Mouse (Mus musculus): Measurements from ENCODE around the gene Prdm11. TPM values are rescaled to one million over a fixed set of nuclear protein-coding genes. Genes with fewer than 3 reads are reported as not detected.

The Prdm11 gene
- polyA plus RNA-seq, 1 experiment from 2014 or later = 1.8 TPM

DNA sequence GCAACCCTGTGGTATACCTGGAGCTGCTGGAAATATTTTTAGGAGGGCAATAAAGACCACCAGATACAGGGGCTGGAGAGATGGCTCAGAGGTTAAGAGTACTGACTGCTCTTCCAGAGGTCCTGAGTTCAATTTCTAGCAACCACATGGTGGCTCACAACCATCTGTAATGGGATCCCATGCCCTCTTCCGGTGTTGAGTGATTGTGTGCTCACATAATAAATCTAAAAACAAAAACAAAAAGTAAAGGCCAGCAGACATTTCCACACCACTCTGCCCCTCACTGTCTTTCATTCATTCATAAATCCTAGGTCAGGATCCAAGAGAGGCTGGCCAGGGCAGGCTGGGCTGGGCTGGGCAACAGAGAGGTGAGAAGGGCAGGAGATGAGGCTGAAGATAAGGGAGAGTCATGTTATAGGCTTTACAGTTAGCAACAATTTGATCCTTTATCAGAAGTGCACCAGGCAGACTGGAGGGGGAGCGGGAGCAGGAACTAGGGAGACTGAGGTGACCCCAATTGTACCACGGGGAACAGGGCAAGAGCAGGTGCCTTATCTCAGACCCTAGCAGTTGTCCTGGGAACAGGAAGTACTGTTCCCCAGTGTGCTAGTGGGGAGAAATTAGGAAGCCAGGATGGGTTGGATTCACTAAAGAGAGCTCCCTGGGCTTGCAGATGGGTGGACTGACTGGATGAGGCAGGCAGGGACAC is 2.4 kb downstream of the Prdm11 start:
- Histone ChIP-seq H3K27me3 (peaks cover 5% of the 10 kb centered on the region), H3K27ac (no peak overlapping the region), H3K4me3 (replicated peaks) (no peak overlapping the region), H3K4me1 (replicated peaks) (peaks cover 46% of the 10 kb centered on the region), H3K9me3 (no peaks in the 10 kb centered on the region), H3K4me2 (replicated peaks) (no peak overlapping the region), H3K9ac (replicated peaks) (no peak overlapping the region), H3K36me3 (no peaks in the 10 kb centered on the region)
- 94% methylated on average over 3 of the region's 3 CpGs for WGBS
- no peak for ATAC-seq

DNA sequence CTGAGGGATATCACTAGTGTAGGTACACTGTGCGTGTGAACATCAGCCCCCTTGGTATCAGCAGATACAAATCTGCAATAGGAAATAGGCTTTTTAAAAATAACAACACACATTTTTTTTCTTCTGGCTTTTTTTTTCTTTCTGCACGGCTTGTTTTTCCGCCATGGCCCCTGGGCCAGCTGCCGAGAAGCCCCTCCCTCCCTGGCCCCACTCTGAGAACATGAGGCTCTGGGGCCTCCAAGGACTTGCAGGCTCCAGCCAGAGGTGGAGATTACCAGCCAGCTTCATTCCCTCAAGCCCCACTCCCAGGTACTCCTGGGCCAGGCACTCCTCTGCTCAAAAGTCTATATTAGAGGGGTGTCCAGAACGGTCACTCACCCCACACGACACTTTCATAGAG is 4.5 kb downstream of the Prdm11 start:
- H3K4me2 ChIP-seq (replicated peaks) = no peak overlapping the region
- H3K27me3 ChIP-seq = no peaks in the 10 kb centered on the region
- no peak overlapping the region for H3K27ac ChIP-seq
- no peaks in the 10 kb centered on the region for H3K36me3 ChIP-seq
- H3K4me1 ChIP-seq (replicated peaks) = peaks cover 39% of the 10 kb centered on the region
- no peaks in the 10 kb centered on the region for H3K9me3 ChIP-seq
- 51% methylated on average over 6 of the region's 6 CpGs for WGBS
- H3K4me3 ChIP-seq (replicated peaks) = no peak overlapping the region
- ATAC-seq = no peak
- H3K9ac ChIP-seq (replicated peaks) = no peak overlapping the region; the same call in 1 of the 2 replicates

DNA sequence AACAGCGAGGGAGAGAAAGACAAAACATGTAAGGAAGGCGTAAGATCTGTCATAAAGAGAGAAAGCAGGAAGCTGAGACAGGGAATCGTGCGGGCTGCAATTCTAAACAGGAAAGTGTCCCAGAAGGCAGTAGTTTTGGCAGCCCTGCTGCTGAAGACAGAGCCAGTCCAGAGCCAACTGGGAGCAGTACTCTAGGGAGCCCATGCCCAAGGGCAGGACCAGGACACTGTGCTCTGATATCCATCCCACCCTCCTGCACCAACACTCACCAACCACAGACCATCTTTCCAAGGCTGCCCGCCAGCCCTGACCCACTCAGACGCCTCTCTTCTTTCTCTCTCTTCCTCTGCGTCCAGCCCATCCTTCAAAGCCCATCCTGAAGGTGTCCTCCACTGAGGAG is 5.1 kb downstream of the Prdm11 start:
- H3K9me3 ChIP-seq = no peaks in the 10 kb centered on the region
- H3K36me3 ChIP-seq = no peaks in the 10 kb centered on the region
- H3K4me3 ChIP-seq (replicated peaks) = no peak overlapping the region
- no peak for ATAC-seq
- 77% methylated on average over 7 of the region's 7 CpGs for WGBS
- no peak overlapping the region for H3K27ac ChIP-seq
- peaks cover 42% of the 10 kb centered on the region for H3K4me1 ChIP-seq (replicated peaks)
- H3K4me2 ChIP-seq (replicated peaks) = no peak overlapping the region
- H3K27me3 ChIP-seq = no peaks in the 10 kb centered on the region
- H3K9ac ChIP-seq (replicated peaks) = no peak overlapping the region; the same call in 1 of the 2 replicates

DNA sequence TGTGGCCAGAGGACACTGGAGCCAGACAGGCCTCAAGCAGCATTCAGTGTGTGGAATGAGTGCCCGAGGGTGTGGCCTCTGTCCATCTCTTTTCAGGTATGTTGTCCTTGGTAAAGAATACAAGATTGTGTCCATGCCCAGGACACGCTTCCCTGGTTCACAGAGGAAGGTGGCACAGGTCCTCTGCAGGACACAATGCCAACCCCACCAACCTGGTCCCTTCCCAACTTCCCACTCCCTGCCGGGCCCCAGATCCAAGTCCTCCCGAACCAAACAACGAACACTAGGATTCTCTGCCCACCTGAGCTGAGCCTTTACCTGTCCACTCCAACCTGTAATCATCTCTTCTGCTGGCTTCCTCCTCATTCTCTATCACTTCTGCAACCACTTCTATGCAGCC is 6.3 kb downstream of the Prdm11 start:
- ATAC-seq = no peak
- Histone ChIP-seq H3K4me1 (replicated peaks) (peaks cover 47% of the 10 kb centered on the region), H3K4me2 (replicated peaks) (no peak overlapping the region), H3K27ac (no peak overlapping the region), H3K27me3 (no peaks in the 10 kb centered on the region), H3K9me3 (no peaks in the 10 kb centered on the region), H3K36me3 (no peaks in the 10 kb centered on the region), H3K4me3 (replicated peaks) (no peak overlapping the region), H3K9ac (replicated peaks) (no peak overlapping the region)
- 97% methylated on average over 5 of the region's 5 CpGs for WGBS

DNA sequence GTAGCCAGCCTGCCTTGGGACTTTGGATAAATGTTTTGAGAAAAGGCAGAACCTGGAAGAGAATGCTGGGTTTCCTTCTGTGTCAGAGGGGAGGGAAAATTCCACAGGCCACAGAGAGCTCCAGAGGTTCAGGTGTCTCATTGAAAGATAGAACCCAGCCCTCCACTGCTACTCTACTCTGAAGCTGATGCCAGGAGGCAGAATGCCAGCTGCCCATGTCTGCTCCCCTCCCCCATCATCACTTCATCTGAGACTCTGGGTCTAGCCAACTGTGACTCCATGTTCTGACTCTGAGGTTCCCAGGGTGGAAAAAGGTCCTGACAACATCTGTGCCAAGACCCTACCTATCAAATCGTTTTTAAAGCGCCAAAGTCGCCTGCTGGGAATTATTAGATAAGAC is 6.9 kb downstream of the Prdm11 start:
- no peak for ATAC-seq
- no peak overlapping the region for H3K27ac ChIP-seq
- H3K9ac ChIP-seq (replicated peaks) = no peak overlapping the region
- no peaks in the 10 kb centered on the region for H3K9me3 ChIP-seq
- no peak overlapping the region for H3K4me2 ChIP-seq (replicated peaks)
- 88% methylated on average over 3 of the region's 3 CpGs for WGBS
- no peaks in the 10 kb centered on the region for H3K27me3 ChIP-seq
- no peak overlapping the region for H3K4me3 ChIP-seq (replicated peaks)
- peaks cover 40% of the 10 kb centered on the region for H3K4me1 ChIP-seq (replicated peaks)
- H3K36me3 ChIP-seq = no peaks in the 10 kb centered on the region

DNA sequence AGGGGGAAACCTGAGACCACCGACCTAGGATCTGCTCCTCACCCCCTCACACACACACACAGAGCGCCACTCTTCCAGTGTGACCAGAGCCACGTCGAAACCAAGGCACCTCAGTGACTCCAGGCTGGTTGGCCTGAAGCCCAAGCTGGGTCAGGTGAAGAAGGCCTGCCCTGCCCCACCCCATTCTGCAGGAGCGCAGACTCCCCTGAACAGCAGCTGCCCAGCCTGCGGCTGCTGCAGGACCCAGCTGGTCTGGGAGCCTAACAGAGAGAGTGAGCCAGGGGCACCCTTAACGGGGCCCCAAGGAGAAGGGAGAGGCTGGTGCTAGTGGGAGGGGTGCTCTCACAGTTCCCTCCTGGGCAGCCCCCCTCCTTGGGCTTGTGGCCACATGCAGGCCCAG is 10.3 kb downstream of the Prdm11 start:
- no peak overlapping the region for H3K4me3 ChIP-seq (replicated peaks)
- H3K9ac ChIP-seq (replicated peaks) = 0 out of 2 replicates have a peak overlapping the region, but pooled peaks have one; percentile 10

DNA sequence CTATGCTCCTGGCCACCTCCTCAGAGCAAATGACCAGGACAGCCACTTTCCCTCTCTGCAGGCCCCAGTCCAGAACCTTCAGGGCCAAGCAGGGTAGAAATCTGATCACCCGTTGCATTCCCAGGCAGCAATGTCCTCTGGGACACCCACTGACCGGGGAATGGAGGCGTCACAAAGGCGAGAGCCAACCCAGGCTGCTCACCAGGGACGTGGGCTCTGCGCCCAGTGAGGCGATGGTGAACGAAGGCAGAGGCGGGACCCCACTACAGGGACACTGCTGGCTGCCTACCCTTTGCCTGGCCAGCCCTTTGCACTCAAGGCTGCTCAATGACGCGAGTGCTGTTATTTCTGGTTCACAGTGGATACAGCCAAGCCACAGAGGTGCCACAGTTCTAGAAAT is 13.3 kb downstream of the Prdm11 start:
- H3K36me3 ChIP-seq = no peaks in the 10 kb centered on the region
- no peak overlapping the region for H3K27ac ChIP-seq
- WGBS = 82% methylated on average over 11 of the region's 11 CpGs
- no peak overlapping the region for H3K9ac ChIP-seq (replicated peaks)
- H3K4me1 ChIP-seq (replicated peaks) = peaks cover 52% of the 10 kb centered on the region
- no peak for ATAC-seq
- H3K4me3 ChIP-seq (replicated peaks) = no peak overlapping the region
- no peaks in the 10 kb centered on the region for H3K27me3 ChIP-seq
- no peaks in the 10 kb centered on the region for H3K9me3 ChIP-seq
- no peak overlapping the region for H3K4me2 ChIP-seq (replicated peaks)

More for the DNA sequence above, 10.3 kb downstream of the Prdm11 start:
- H3K27ac ChIP-seq = no peak overlapping the region
- WGBS = 21% methylated on average over 7 of the region's 7 CpGs
- no peak overlapping the region for H3K4me2 ChIP-seq (replicated peaks)
- no peaks in the 10 kb centered on the region for H3K27me3 ChIP-seq
- H3K9me3 ChIP-seq = no peaks in the 10 kb centered on the region
- H3K4me1 ChIP-seq (replicated peaks) = peaks cover 35% of the 10 kb centered on the region
- no peaks in the 10 kb centered on the region for H3K36me3 ChIP-seq
- peak; percentile 64 for ATAC-seq

DNA sequence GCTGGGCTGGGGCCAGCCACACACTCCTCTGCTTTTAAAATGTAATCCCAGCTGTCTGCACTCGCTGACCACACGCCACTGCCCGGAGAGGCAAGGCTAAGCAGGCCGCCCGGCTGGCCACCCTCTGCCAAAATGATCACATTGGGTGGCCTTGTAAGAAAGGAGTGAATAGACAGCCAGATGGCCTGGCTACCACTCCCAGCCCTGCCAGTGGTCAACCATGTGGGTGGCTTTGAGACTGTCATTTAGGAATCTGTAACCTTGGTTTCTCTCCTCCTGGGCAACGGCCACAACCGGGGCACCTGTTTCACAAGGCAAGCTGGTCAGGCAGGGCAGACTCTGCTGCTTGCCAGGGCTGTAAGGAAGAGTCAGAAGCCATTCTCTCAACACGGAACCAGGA is 13.9 kb downstream of the Prdm11 start:
- Histone ChIP-seq H3K27ac (no peak overlapping the region), H3K36me3 (no peaks in the 10 kb centered on the region), H3K9ac (replicated peaks) (no peak overlapping the region), H3K4me3 (replicated peaks) (no peak overlapping the region), H3K4me1 (replicated peaks) (peaks cover 52% of the 10 kb centered on the region), H3K9me3 (no peaks in the 10 kb centered on the region), H3K27me3 (no peaks in the 10 kb centered on the region), H3K4me2 (replicated peaks) (no peak overlapping the region)
- 51% methylated on average over 8 of the region's 8 CpGs for WGBS
- no peak for ATAC-seq

DNA sequence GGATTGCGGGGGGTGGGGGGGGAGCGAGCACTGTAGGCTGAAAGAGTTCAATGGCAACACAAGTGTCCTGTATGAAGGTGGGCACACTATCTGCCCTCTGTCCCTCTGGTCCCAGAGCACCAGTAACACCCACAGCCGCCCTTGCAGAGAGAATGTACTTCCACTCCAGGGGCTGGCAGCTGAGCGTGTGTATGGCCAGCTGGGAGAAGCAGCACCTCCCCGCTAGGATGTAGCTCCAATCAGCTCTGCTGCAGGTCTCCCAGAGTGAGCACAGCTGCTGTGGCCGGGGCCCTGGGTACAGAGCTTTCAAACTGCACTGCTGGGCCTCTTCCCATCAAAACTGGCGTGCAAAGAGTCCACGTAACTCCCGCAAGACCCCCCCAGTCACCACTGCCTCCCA is 14.9 kb downstream of the Prdm11 start:
- no peak overlapping the region for H3K9ac ChIP-seq (replicated peaks)
- WGBS = 60% methylated on average over 9 of the region's 9 CpGs
- H3K4me3 ChIP-seq (replicated peaks) = no peak overlapping the region
- no peaks in the 10 kb centered on the region for H3K27me3 ChIP-seq
- no peaks in the 10 kb centered on the region for H3K36me3 ChIP-seq
- no peaks in the 10 kb centered on the region for H3K9me3 ChIP-seq
- H3K27ac ChIP-seq = no peak overlapping the region
- H3K4me1 ChIP-seq (replicated peaks) = peaks cover 48% of the 10 kb centered on the region
- no peak for ATAC-seq
- no peak overlapping the region for H3K4me2 ChIP-seq (replicated peaks)

DNA sequence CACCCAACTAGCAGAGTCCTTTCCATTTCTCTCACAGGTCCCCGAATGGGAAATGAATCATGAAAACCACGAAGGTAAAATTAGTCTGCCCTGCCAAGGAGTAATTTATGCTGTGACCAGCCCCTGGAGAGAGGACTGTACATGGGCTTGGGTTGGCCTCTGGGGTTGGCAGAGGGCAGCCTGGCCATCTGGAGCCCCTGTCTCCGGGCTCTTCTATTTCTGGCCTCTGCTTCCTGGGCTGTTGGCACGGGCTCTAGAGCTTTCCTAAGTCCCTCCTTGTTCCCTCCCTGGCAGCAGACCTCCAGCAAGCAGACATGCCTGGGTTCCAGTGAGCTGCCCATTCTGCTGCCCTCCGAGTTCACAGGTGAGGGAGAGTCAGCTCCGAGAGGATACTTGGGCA is 15.9 kb downstream of the Prdm11 start:
- ATAC-seq = no peak
- H3K36me3 ChIP-seq = no peaks in the 10 kb centered on the region
- 71% methylated on average over 6 of the region's 6 CpGs for WGBS
- no peaks in the 10 kb centered on the region for H3K9me3 ChIP-seq
- no peak overlapping the region for H3K4me2 ChIP-seq (replicated peaks)
- no peak overlapping the region for H3K9ac ChIP-seq (replicated peaks)
- H3K4me1 ChIP-seq (replicated peaks) = peaks cover 39% of the 10 kb centered on the region
- no peak overlapping the region for H3K27ac ChIP-seq
- no peaks in the 10 kb centered on the region for H3K27me3 ChIP-seq
- no peak overlapping the region for H3K4me3 ChIP-seq (replicated peaks)

DNA sequence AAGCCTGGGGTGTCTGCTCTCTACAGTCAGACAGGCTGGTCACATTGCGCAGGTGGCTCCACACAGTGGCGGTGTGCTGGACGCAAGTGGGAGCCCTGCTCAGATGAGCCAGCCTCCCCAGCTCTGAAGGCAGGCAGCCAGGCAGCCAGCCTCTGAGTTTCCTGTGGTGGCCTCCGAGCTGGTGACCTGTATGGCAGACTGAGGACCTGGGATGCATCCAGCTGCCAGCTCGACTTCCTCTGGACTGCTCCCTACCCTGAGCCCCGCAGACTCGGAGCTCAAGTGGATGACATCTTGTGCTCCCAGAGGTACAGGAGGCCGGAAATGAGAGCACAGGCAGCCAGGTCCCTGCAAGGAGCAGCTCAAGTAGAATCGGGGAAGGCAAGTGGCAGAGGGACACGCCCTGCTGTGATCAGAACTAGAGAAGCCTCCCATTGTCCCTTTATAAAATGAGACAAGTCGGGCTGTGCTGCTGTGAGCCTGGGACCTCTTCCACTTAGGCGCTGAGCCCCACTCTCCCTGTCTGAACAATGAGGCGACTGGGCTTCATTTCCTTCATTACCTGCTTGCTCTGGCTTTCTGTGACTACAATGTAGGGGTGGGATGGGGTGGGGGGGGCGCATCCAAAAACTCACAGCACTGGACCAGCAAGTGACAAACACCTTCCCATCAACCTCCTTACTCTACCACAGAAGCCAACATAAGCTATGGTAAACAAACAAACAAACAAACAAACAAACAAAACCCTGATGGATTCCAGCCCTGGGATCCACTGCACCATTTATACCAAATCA is 16.5 kb downstream of the Prdm11 start:
- Histone ChIP-seq H3K27ac (0 out of 2 replicates have a peak overlapping the region, but pooled peaks have one; percentile 14), H3K9me3 (no peaks in the 10 kb centered on the region), H3K9ac (replicated peaks) (no peak overlapping the region), H3K4me1 (replicated peaks) (peaks cover 36% of the 10 kb centered on the region), H3K36me3 (no peaks in the 10 kb centered on the region), H3K27me3 (no peaks in the 10 kb centered on the region), H3K4me2 (replicated peaks) (no peak overlapping the region), H3K4me3 (replicated peaks) (no peak overlapping the region)
- WGBS = 42% methylated on average over 14 of the region's 14 CpGs
- peak; percentile 53; the same call in 1 of the 2 replicates for ATAC-seq

DNA sequence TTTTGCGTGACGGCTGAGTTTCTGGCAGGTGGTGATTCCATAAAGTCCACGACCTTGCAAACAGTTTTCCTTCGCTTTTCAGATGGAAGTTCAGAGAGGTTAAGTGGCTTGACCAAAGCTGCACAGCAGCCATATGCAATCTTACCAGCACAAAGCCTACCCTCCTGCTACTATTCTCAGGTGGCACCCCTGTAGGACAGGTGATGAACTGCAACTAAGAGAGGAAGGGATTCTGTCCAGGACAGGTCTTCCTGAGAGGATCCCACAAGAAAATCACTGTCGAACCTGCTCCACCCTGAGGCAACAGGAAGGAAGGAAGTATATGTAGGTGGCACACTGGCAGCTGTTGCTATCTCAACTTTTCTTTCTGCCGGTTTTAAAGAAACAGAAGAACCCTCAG is 17.1 kb downstream of the Prdm11 start:
- 79% methylated on average over 6 of the region's 6 CpGs for WGBS
- H3K36me3 ChIP-seq = peaks cover 5% of the 10 kb centered on the region; the same call in 1 of the 2 replicates
- no peak overlapping the region for H3K27ac ChIP-seq
- no peak for ATAC-seq
- no peak overlapping the region for H3K4me2 ChIP-seq (replicated peaks)
- no peak overlapping the region for H3K9ac ChIP-seq (replicated peaks)
- no peak overlapping the region for H3K4me3 ChIP-seq (replicated peaks)
- H3K27me3 ChIP-seq = no peaks in the 10 kb centered on the region
- H3K4me1 ChIP-seq (replicated peaks) = peaks cover 36% of the 10 kb centered on the region
- no peaks in the 10 kb centered on the region for H3K9me3 ChIP-seq

Data from midbrain, embryonic 13.5 days (tissue).